Mouse (Mus musculus): ENCODE data around the gene Wwp2. TPM values are rescaled to one million over a fixed set of nuclear protein-coding genes. Genes with fewer than 3 reads are reported as not detected.

The Wwp2 gene
- polyA plus RNA-seq, 1 experiment from 2014 or later: 27.7 TPM

GRCm38 (mm10) chr8:107495425-107495824 lies 59.3 kb downstream of the Wwp2 start:
- Histone ChIP-seq H3K4me2 (no peak overlapping the region), H3K9me3 (replicated peaks) (no peaks in the 10 kb centered on the region), H3K36me3 (no peaks in the 10 kb centered on the region), H3K9ac (no peak overlapping the region), H3K4me1 (replicated peaks) (0 out of 2 replicates have a peak, but pooled peaks cover 4% of the 10 kb centered on the region), H3K27me3 (no peaks in the 10 kb centered on the region), H3K27ac (no peak overlapping the region), H3K4me3 (replicated peaks) (no peak overlapping the region)
- no peak for DNase-seq
- ATAC-seq (ENCODE audit: low read depth): no peak
- 77% methylated on average over 9 of the region's 9 CpGs for WGBS (ENCODE audit: insufficient replicate concordance)

- Histone ChIP-seq H3K27me3 (no peaks in the 10 kb centered on the region), H3K36me3 (no peaks in the 10 kb centered on the region), H3K4me1 (replicated peaks) (peaks cover 10% of the 10 kb centered on the region), H3K27ac (no peak overlapping the region), H3K9me3 (replicated peaks) (no peaks in the 10 kb centered on the region), H3K4me3 (replicated peaks) (no peak overlapping the region), H3K9ac (no peak overlapping the region), H3K4me2 (no peak overlapping the region)
- WGBS (ENCODE audit: insufficient replicate concordance): 75% methylated on average over 6 of the region's 6 CpGs
- DNase-seq (no peak), ATAC-seq (ENCODE audit: low read depth) (no peak)
These were observed 61.5 kb downstream of the Wwp2 start for GRCm38 (mm10) chr8:107497708-107498107.

- no peak overlapping the region for H3K4me2 ChIP-seq
- DNase-seq (no peak), ATAC-seq (ENCODE audit: low read depth) (no peak)
- no peaks in the 10 kb centered on the region for H3K36me3 ChIP-seq
- H3K9ac ChIP-seq: no peak overlapping the region
- WGBS (ENCODE audit: insufficient replicate concordance): 54% methylated on average over 1 of the region's 1 CpGs
- H3K9me3 ChIP-seq (replicated peaks): no peaks in the 10 kb centered on the region
- no peak overlapping the region for H3K27ac ChIP-seq
- peaks cover 17% of the 10 kb centered on the region for H3K4me1 ChIP-seq (replicated peaks)
- no peaks in the 10 kb centered on the region for H3K27me3 ChIP-seq
- H3K4me3 ChIP-seq (replicated peaks): no peak overlapping the region
These were observed 62.2 kb downstream of the Wwp2 start for GRCm38 (mm10) chr8:107498390-107498789.

- WGBS (ENCODE audit: insufficient replicate concordance): 63% methylated on average over 8 of the region's 8 CpGs
- Histone ChIP-seq H3K9me3 (replicated peaks) (no peaks in the 10 kb centered on the region), H3K4me1 (replicated peaks) (peaks cover 21% of the 10 kb centered on the region), H3K27ac (no peak overlapping the region), H3K36me3 (no peaks in the 10 kb centered on the region), H3K9ac (no peak overlapping the region), H3K4me2 (no peak overlapping the region), H3K4me3 (replicated peaks) (no peak overlapping the region), H3K27me3 (no peaks in the 10 kb centered on the region)
- ATAC-seq (ENCODE audit: low read depth) (no peak), DNase-seq (no peak)
These were observed 62.6 kb downstream of the Wwp2 start for GRCm38 (mm10) chr8:107498806-107499205.

DNA sequence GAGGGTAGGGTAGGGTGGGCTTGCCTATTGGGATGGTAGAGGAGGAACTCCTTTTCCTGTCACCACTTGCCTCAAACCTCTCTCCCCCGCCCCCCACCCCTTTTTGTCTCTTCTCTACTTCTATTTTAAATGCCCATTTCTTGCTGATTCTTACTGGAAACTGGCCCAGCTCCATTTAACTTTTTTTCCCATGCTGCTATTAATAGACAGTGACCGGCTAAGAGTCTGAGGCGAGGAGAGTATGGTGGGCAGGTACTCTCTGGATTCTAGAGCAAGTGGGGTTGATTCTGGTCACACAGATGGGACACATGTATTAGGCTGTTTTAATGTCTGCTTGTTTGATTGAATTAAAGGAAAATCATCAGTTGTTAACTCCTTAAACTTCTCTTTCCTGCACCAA lies 63.4 kb downstream of the Wwp2 start:
- Histone ChIP-seq H3K4me2 (no peak overlapping the region), H3K9me3 (replicated peaks) (no peaks in the 10 kb centered on the region), H3K36me3 (no peaks in the 10 kb centered on the region), H3K9ac (no peak overlapping the region), H3K4me3 (replicated peaks) (no peak overlapping the region), H3K27ac (no peak overlapping the region), H3K27me3 (no peaks in the 10 kb centered on the region), H3K4me1 (replicated peaks) (peaks cover 28% of the 10 kb centered on the region)
- DNase-seq (no peak), ATAC-seq (ENCODE audit: low read depth) (no peak)
- 79% methylated on average over 3 of the region's 3 CpGs for WGBS (ENCODE audit: insufficient replicate concordance)

DNA sequence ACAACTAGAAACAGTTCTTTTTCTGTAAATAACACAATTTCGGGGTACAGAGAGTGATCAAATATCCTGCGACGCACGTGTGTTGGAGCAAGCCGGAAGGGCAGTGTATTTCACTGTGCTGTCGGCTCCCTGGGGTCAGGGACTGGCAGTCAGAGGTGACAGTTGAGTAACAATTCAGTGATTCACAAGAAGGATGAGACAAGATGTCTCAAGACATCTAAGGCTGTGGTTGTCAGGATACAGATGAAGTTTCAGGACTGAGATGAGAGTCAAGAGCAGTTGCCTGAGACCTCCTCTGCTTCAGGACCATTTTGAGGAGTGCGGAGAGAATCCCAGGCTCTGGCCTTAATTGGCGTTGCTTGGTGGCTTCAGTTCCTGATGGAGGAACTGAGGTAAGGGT lies 66.2 kb downstream of the Wwp2 start:
- H3K4me2 ChIP-seq: 0 out of 2 replicates have a peak overlapping the region, but pooled peaks have one; percentile 33
- H3K9ac ChIP-seq: no peak overlapping the region
- H3K27me3 ChIP-seq: no peaks in the 10 kb centered on the region
- peaks cover 40% of the 10 kb centered on the region for H3K4me1 ChIP-seq (replicated peaks)
- H3K36me3 ChIP-seq: peaks cover 13% of the 10 kb centered on the region
- 65% methylated on average over 8 of the region's 8 CpGs for WGBS (ENCODE audit: insufficient replicate concordance)
- H3K4me3 ChIP-seq (replicated peaks): no peak overlapping the region
- DNase-seq (no peak), ATAC-seq (ENCODE audit: low read depth) (no peak)
- H3K27ac ChIP-seq: peak overlapping the region; percentile 48
- H3K9me3 ChIP-seq (replicated peaks): no peaks in the 10 kb centered on the region

GRCm38 (mm10) chr8:107502922-107503321 lies 66.8 kb downstream of the Wwp2 start:
- 26% methylated on average over 3 of the region's 3 CpGs for WGBS (ENCODE audit: insufficient replicate concordance)
- peak overlapping the region; percentile 33; the same call in 1 of the 2 replicates for H3K4me2 ChIP-seq
- no peak for DNase-seq

DNA sequence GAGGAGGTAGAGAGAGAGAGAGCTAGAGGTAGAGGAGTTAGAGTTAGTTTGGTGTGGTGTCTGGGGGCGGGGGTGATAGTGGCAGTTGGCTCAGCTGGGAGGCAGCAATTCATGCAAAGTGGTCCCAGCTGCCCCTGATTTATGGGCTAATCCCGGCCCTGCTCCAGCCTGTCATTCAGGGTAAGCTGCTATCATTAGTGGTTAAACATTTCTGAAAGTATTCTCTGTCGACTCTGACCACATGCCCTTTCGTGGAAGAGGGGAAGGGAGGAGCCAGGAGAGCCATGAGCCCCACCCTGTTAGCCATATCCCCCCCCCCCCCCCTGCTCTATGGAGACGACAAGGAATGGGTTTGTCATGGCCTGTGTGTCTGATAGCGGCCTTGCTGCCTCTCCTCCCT lies 67.2 kb downstream of the Wwp2 start:
- WGBS (ENCODE audit: insufficient replicate concordance): 0% methylated on average over 6 of the region's 6 CpGs
- DNase-seq (no peak), ATAC-seq (ENCODE audit: low read depth) (peak; percentile 67)
- Histone ChIP-seq H3K4me1 (replicated peaks) (peaks cover 40% of the 10 kb centered on the region), H3K9me3 (replicated peaks) (no peaks in the 10 kb centered on the region), H3K9ac (peak overlapping the region; percentile 22; the same call in 1 of the 2 replicates), H3K4me2 (peak overlapping the region; percentile 33), H3K4me3 (replicated peaks) (no peak overlapping the region), H3K27ac (peak overlapping the region; percentile 58), H3K27me3 (no peaks in the 10 kb centered on the region), H3K36me3 (peaks cover 19% of the 10 kb centered on the region)

More at GRCm38 (mm10) chr8:107502922-107503321, 66.8 kb downstream of the Wwp2 start:
- Histone ChIP-seq H3K4me3 (replicated peaks) (no peak overlapping the region), H3K9ac (no peak overlapping the region), H3K9me3 (replicated peaks) (no peaks in the 10 kb centered on the region), H3K4me1 (replicated peaks) (peaks cover 40% of the 10 kb centered on the region), H3K27me3 (no peaks in the 10 kb centered on the region), H3K36me3 (peaks cover 18% of the 10 kb centered on the region), H3K27ac (peak overlapping the region; percentile 48)
- 0 out of 2 replicates have a peak, but pooled peaks have one; percentile 10 for ATAC-seq (ENCODE audit: low read depth)

DNA sequence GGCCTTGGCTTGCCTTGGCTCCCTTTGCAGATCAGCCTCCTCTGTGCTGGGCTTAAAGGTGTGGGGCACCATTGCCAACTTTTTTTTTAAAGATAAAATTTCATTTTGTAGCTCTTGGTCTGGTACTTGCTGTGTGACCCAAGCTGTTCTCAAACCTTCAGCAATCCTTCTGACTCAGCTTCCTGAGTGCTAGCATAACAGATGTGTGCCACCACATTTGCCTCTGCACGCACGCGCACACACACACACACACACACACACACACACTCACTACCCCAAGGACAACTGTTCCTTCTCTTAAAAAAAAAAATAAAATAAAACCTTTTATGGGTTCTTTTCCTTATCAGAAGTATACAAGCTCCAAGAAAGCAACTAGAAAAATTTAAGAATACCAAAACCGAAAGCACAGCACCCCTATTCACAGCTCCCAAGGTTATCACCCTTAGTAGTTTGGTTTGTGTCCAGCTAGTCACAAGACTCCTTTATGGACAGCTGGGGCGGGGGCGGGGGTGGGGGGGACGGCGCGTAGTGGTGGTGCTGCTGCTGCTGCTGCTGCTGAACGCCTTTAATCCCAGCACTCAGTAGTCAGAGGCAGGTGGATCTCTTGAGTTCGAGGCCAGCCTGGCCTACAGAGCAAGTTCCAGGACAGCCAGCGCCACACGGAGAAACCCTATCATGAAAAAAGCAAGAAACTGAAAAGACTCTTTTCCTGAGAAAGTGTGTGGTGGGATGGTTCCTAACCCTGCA lies 68.2 kb downstream of the Wwp2 start:
- H3K4me2 ChIP-seq: no peak overlapping the region
- ATAC-seq (ENCODE audit: low read depth): no peak

DNA sequence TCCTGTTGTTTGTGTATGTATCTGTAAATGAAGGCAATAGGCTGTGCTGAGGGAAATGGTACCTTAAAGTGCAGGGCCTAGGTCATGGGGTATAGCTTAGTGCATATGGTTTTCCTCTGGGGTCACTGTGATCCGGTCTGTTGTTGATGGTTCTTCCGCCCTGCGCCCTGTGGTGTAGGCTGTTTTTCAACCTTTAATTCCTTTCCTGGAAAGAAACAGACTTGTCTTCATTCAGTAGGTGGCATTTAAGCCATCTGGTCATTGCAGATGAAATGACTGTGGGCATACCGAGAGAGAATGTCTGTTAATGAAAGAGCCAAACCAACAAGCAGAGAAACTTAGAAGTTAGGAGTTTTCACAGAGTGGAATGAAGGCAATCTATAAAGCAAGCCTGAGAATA lies 69.1 kb downstream of the Wwp2 start:
- Histone ChIP-seq H3K36me3 (peaks cover 19% of the 10 kb centered on the region), H3K4me1 (replicated peaks) (peaks cover 44% of the 10 kb centered on the region), H3K9ac (no peak overlapping the region), H3K9me3 (replicated peaks) (no peaks in the 10 kb centered on the region), H3K27me3 (no peaks in the 10 kb centered on the region), H3K4me2 (no peak overlapping the region), H3K4me3 (replicated peaks) (no peak overlapping the region), H3K27ac (no peak overlapping the region; the same call in 1 of the 2 replicates)
- no peak for ATAC-seq (ENCODE audit: low read depth)
- DNase-seq: no peak
- WGBS (ENCODE audit: insufficient replicate concordance): 54% methylated on average over 4 of the region's 4 CpGs

More for the DNA sequence above, 68.2 kb downstream of the Wwp2 start:
- Histone ChIP-seq H3K27me3 (no peaks in the 10 kb centered on the region), H3K4me3 (replicated peaks) (no peak overlapping the region), H3K9me3 (replicated peaks) (no peaks in the 10 kb centered on the region), H3K4me1 (replicated peaks) (peaks cover 40% of the 10 kb centered on the region), H3K27ac (peak overlapping the region; percentile 58), H3K36me3 (peaks cover 19% of the 10 kb centered on the region), H3K9ac (no peak overlapping the region)
- WGBS (ENCODE audit: insufficient replicate concordance): 49% methylated on average over 13 of the region's 13 CpGs
- no peak for DNase-seq

DNA sequence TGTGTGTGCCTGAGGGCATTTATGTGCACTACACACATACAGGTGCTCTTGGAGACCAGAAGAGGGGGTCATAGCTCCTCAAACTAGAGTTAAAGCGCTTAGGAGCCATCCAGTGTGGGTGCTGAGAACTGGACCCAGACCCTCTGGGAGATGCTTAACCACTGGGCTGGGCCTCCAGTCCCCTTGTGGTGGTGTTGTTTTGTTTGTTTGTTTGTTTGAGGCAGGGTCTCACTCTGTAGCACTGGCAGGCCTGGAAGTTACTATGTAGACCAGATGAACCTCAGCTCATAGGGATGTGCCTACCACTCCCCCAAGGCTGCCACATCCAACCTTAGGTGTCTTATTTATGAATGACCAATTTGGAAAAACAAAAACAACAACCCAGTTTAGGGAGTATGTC lies 70.9 kb downstream of the Wwp2 start:
- H3K36me3 ChIP-seq: peaks cover 19% of the 10 kb centered on the region
- H3K9me3 ChIP-seq (replicated peaks): no peaks in the 10 kb centered on the region
- WGBS (ENCODE audit: insufficient replicate concordance): 86% methylated on average over 1 of the region's 1 CpGs
- DNase-seq (no peak), ATAC-seq (ENCODE audit: low read depth) (no peak)
- H3K27ac ChIP-seq: no peak overlapping the region
- no peak overlapping the region for H3K4me3 ChIP-seq (replicated peaks)
- H3K4me2 ChIP-seq: no peak overlapping the region
- no peaks in the 10 kb centered on the region for H3K27me3 ChIP-seq
- no peak overlapping the region for H3K9ac ChIP-seq
- H3K4me1 ChIP-seq (replicated peaks): peaks cover 47% of the 10 kb centered on the region

DNA sequence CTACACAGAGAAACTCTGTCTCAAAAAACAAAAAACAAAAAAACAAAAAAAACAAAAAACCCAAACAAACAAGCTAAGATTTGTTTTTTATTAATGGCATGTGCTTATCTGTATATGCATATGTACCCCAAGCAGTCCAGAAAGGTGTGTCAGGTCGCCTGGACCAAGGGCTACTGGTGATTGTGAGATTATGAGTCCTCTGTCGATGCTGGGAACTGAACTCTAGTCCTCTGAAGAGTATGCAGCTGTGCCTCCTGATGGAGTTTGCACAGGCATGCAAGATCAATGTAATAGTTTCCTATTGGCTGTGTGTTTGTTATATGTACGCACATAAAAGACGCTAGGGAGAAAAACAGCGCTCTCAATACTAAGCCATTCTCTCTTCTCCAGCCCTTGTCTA lies 74.0 kb downstream of the Wwp2 start:
- Histone ChIP-seq H3K4me2 (no peak overlapping the region), H3K4me1 (replicated peaks) (peaks cover 15% of the 10 kb centered on the region), H3K9ac (no peak overlapping the region), H3K27ac (no peak overlapping the region), H3K9me3 (replicated peaks) (no peaks in the 10 kb centered on the region), H3K4me3 (replicated peaks) (no peak overlapping the region), H3K36me3 (peaks cover 19% of the 10 kb centered on the region), H3K27me3 (no peaks in the 10 kb centered on the region)
- WGBS (ENCODE audit: insufficient replicate concordance): 70% methylated on average over 5 of the region's 5 CpGs
- DNase-seq: no peak
- no peak for ATAC-seq (ENCODE audit: low read depth)
